Mouse (Mus musculus) forebrain, embryonic 12.5 days (tissue): Measurements from ENCODE around the gene Gm49403. TPM values are rescaled to one million over a fixed set of nuclear protein-coding genes. Genes with fewer than 3 reads are reported as not detected.
"Not testable (repeated sequence)": the region's sequence is repeated elsewhere in the genome, so short reads cannot be mapped to it uniquely, and the experiment has no call there.

Experiments used
- ATAC-seq: fragments of 200-750 bp; cut with Nextera tagmentation; 2 replicates; pipeline ENCODE4 v1.8.0; 2017; ENCODE audit warnings: moderate TSS enrichment; ENCODE audit not compliant: low FRiP score
- H3K27ac ChIP-seq: fragments of 300-500 bp; sonication (generic); 2 replicates; pipeline ENCODE4 v1.5.1; 2016; ENCODE audit warnings: mild to moderate bottlenecking
- H3K27me3 ChIP-seq: fragments of 300-500 bp; sonication (generic); 2 replicates; pipeline ENCODE4 v1.6.1; 2016; ENCODE audit warnings: mild to moderate bottlenecking
- H3K36me3 ChIP-seq: fragments of 300-500 bp; sonication (generic); replicated peaks from 2 replicates; pipeline ENCODE4 v1.6.1; 2016; ENCODE audit warnings: mild to moderate bottlenecking
- H3K4me1 ChIP-seq: fragments of 300-500 bp; sonication (generic); 2 replicates; pipeline ENCODE4 v1.6.1; 2016
- H3K4me2 ChIP-seq: fragments of 300-500 bp; sonication (generic); 2 replicates; pipeline ENCODE4 v1.6.1; 2016; ENCODE audit warnings: mild to moderate bottlenecking, moderate library complexity
- H3K4me3 ChIP-seq: fragments of 300-500 bp; sonication (generic); replicated peaks from 2 replicates; pipeline ENCODE4 v1.5.1; 2016; ENCODE audit warnings: mild to moderate bottlenecking
- H3K9ac ChIP-seq: fragments of 300-500 bp; sonication (generic); 2 replicates; pipeline ENCODE4 v1.6.1; 2016; ENCODE audit warnings: mild to moderate bottlenecking
- H3K9me3 ChIP-seq: fragments of 300-500 bp; sonication (generic); 2 replicates; pipeline ENCODE4 v1.6.1; 2016
- WGBS: fragments of 180-500 bp; shearing (Covaris S2); methylation state at CpG from one replicate; pipeline ENCODE4 v1.1.7; 2016; 5-methylcytosine and 5-hydroxymethylcytosine counted together
- polyA plus RNA-seq: library from polyadenylated mRNA; unstranded; fragments of >200 nt; fragmentation: Nextera tagmentation; extraction: Ambion mirVana; gene quantifications from 2 replicates; pipeline ENCODE4 v1.2.1, GENCODE M21; 2016

Gene Gm49403
- polyA plus RNA-seq, 1 experiment from 2014 or later, result not detected

- no peaks in the 10 kb centered on the region for H3K27me3 ChIP-seq
- H3K4me2 ChIP-seq, result peak within 1 kb of the TSS; percentile 84
- H3K4me1 ChIP-seq, result peaks cover 11% of the 10 kb centered on the region
- peaks cover 17% of the 10 kb centered on the region for H3K36me3 ChIP-seq
- no peaks in the 10 kb centered on the region for H3K9me3 ChIP-seq
- peak; percentile 97 for ATAC-seq
- WGBS, result under 1% methylated on average over 42 of the region's 42 CpGs
- peak within 1 kb of the TSS; percentile 77 for H3K4me3 ChIP-seq
- peak within 1 kb of the TSS; percentile 89 for H3K9ac ChIP-seq
- H3K27ac ChIP-seq, result peak within 1 kb of the TSS; percentile 80
Measured at GRCm38 (mm10) chr19:8880311-8881033, 3.3 kb upstream of the Gm49403 start, which contains the start of gene Uqcc3. TSS of gene Uqcc3 (minus strand) at chr19:8880923.

DNA sequence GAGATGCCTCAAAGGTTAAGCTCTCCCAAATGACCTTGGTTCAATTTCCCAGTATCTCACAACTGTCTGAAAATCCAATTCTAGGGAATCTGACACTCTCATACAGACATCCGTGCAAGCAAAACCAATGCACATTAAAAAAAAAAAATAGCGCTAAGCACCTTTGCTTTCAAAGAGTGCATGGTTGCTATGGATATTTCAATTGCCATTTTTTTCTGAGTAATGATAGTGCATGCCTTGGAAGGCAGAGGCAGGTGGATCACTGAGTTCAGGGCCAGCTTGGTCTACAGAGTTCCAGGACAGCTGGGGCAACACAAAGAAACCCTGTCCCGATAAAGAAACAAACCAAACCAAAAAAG lies 2.7 kb upstream of the Gm49403 start:
- peak overlapping the region; percentile 84 for H3K4me2 ChIP-seq
- H3K4me1 ChIP-seq, result peaks cover 11% of the 10 kb centered on the region
- WGBS, result 24% methylated on average over 3 of the region's 3 CpGs
- peak overlapping the region; percentile 89; the same call in 1 of the 2 replicates for H3K9ac ChIP-seq
- no peaks in the 10 kb centered on the region for H3K27me3 ChIP-seq
- peak overlapping the region; percentile 77 for H3K4me3 ChIP-seq
- H3K9me3 ChIP-seq, result no peaks in the 10 kb centered on the region
- ATAC-seq, result no peak; the same call in 1 of the 2 replicates
- peaks cover 12% of the 10 kb centered on the region for H3K36me3 ChIP-seq
- peak overlapping the region; percentile 80; the same call in 1 of the 2 replicates for H3K27ac ChIP-seq

DNA sequence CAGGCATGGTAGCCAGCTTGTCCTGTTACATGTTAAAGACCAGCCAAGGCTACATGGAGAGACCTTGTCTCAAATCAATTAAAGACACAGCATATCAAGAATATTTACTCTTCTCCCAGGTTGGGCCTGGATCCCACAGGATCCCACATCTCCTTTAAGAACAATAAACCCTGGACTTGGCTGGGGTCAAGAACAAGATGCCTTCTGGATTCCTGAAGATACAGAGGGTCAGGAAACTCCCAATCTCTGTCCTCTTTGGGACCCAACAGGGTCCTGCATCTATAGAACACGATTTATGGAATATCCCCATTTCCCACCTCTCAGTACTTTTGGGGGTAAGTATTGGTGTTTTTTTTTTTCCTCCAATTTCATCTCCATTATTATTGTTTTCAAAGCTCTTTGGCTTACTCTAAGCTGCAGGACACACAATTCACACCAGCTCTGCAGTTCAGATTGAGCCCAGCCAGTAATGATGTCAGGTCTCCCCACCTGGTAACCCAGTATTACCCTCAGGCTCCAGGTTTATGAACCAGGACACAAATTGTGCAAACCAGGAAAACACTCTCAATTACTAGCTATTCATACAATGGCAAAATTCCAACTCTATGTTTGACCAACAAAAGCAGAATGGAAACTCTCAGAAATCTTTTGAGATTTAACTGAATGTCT lies 3.3 kb downstream of the Gm49403 start:
- Histone ChIP-seq H3K4me3 (peak overlapping the region; percentile 63; the same call in 1 of the 2 replicates), H3K4me2 (peak overlapping the region; percentile 74), H3K9ac (peak overlapping the region; percentile 78; the same call in 1 of the 2 replicates), H3K27me3 (no peaks in the 10 kb centered on the region), H3K9me3 (no peaks in the 10 kb centered on the region), H3K4me1 (peaks cover 19% of the 10 kb centered on the region), H3K27ac (peak overlapping the region; percentile 87; the same call in 1 of the 2 replicates), H3K36me3 (peaks cover 13% of the 10 kb centered on the region)
- no peak for ATAC-seq
- WGBS, result 43% methylated on average over 1 of the region's 1 CpGs

- H3K4me1 ChIP-seq, result peaks cover 19% of the 10 kb centered on the region
- H3K4me2 ChIP-seq, result peak overlapping the region; percentile 74
- WGBS, result 16% methylated on average over 19 of the region's 19 CpGs
- ATAC-seq, result no peak
- H3K27me3 ChIP-seq, result no peaks in the 10 kb centered on the region
- H3K36me3 ChIP-seq, result peaks cover 13% of the 10 kb centered on the region
- peak overlapping the region; percentile 87 for H3K27ac ChIP-seq
- no peaks in the 10 kb centered on the region for H3K9me3 ChIP-seq
- H3K9ac ChIP-seq, result peak overlapping the region; percentile 78
- H3K4me3 ChIP-seq, result peak overlapping the region; percentile 63
Measured at GRCm38 (mm10) chr19:8887585-8888463, 4.1 kb downstream of the Gm49403 start.

- Histone ChIP-seq H3K36me3 (peaks cover 13% of the 10 kb centered on the region), H3K27ac (peak within 1 kb of the TSS; percentile 87), H3K4me3 (peak within 1 kb of the TSS; percentile 63), H3K9me3 (no peaks in the 10 kb centered on the region), H3K4me1 (peaks cover 24% of the 10 kb centered on the region), H3K9ac (peak within 1 kb of the TSS; percentile 78), H3K27me3 (no peaks in the 10 kb centered on the region), H3K4me2 (peak within 1 kb of the TSS; percentile 74)
- under 1% methylated on average over 58 of the region's 58 CpGs for WGBS
- ATAC-seq, result peak; percentile 95
Measured at GRCm38 (mm10) chr19:8888511-8889385, 5.0 kb downstream of the Gm49403 start, which contains the start of the genes 1810009A15Rik and Gm49416. TSS of gene 1810009A15Rik (plus strand) at chr19:8888853. TSS of gene Gm49416 (plus strand) at chr19:8888926.

DNA sequence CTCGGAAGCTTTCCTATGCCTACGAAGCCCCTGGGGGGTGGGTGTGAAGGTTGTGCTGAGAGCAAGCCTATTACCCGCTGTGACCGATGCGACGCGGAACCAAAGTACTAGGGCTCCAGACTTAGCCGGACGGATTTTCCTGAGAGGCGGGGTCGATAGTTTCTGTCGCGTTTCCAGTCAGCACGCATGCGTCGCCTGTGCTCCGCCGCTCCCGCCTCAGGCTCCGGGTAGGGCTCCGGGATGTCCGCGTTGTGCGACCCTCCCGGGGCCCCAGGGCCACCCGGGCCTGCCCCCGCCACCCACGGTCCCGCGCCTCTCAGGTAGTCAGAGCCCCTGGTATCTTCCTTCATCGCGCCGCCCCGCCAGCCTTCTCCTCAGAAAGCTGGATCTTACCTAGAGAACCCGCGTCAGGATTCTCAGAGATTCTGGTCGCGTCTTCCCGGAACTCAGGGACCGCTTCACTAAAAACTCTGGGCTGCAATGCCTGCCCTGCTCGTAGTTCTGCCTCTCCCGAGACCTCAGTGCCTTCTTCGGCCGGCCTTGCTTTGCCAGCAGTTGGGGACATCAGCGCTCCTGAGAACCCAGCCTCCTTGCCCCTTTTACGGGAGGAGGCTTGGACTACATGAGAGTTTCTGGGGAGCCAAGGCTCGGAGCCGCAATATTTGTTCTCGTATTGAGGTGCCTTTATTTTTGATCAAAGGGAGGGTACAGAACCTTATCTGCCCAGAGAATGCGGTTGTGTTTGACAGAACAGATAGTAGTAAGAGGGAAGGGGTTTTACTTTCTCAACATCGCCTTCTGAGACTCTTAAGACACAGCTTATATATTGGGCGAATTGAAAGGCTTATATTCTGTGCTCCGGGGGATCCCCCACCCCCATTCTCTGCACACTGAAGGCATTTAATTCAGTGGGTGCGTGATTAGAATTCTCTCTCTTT lies 9.4 kb downstream of the Gm49403 start, which contains the start of gene Ints5:
Gene Ints5, plus strand, starts transcription at position 177 of the 938 bp plus-strand sequence.
- Histone ChIP-seq H3K4me3 (peak within 1 kb of the TSS; percentile 79), H3K36me3 (peaks cover 39% of the 10 kb centered on the region), H3K4me1 (peaks cover 38% of the 10 kb centered on the region), H3K9me3 (no peaks in the 10 kb centered on the region), H3K27ac (peak within 1 kb of the TSS; percentile 82), H3K4me2 (peak within 1 kb of the TSS; percentile 72), H3K27me3 (no peaks in the 10 kb centered on the region), H3K9ac (peak within 1 kb of the TSS; percentile 93)
- ATAC-seq, result peak; percentile 63
- 2% methylated on average over 54 of the region's 54 CpGs for WGBS

- Histone ChIP-seq H3K4me3 (no peak overlapping the region), H3K4me1 (peaks cover 40% of the 10 kb centered on the region), H3K27me3 (no peaks in the 10 kb centered on the region), H3K36me3 (peaks cover 36% of the 10 kb centered on the region), H3K4me2 (no peak overlapping the region), H3K27ac (no peak overlapping the region), H3K9me3 (no peaks in the 10 kb centered on the region), H3K9ac (no peak overlapping the region)
- 89% methylated on average over 9 of the region's 9 CpGs for WGBS
- no peak for ATAC-seq
Measured at GRCm38 (mm10) chr19:8895397-8895960, 11.7 kb downstream of the Gm49403 start.

DNA sequence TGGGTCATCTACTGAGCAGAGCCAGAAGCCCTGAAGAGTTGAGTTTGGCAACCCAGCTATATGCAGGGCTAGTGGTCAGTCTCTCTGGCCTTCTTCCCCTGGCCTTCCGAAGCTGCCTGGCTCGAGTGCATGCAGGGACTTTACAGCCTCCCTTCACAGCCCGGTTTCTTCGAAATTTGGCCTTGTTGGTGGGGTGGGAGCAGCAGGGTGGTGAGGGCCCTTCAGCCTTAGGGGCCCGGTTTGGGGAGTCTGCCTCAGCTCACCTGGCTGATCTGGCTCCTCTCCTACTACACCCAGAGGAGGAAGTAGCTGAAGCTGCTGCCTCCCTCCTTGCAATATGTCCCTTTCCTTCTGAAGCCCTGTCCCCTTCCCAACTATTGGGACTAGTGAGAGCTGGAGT lies 12.5 kb downstream of the Gm49403 start:
- Histone ChIP-seq H3K9ac (0 out of 2 replicates have a peak overlapping the region, but pooled peaks have one; percentile 7), H3K4me1 (peaks cover 43% of the 10 kb centered on the region), H3K36me3 (peaks cover 35% of the 10 kb centered on the region)
- H3K27me3 ChIP-seq, H3K27ac ChIP-seq, H3K4me2 ChIP-seq, H3K9me3 ChIP-seq, ATAC-seq, H3K4me3 ChIP-seq: not testable (repeated sequence)
- WGBS, result 78% methylated on average over 5 of the region's 5 CpGs

DNA sequence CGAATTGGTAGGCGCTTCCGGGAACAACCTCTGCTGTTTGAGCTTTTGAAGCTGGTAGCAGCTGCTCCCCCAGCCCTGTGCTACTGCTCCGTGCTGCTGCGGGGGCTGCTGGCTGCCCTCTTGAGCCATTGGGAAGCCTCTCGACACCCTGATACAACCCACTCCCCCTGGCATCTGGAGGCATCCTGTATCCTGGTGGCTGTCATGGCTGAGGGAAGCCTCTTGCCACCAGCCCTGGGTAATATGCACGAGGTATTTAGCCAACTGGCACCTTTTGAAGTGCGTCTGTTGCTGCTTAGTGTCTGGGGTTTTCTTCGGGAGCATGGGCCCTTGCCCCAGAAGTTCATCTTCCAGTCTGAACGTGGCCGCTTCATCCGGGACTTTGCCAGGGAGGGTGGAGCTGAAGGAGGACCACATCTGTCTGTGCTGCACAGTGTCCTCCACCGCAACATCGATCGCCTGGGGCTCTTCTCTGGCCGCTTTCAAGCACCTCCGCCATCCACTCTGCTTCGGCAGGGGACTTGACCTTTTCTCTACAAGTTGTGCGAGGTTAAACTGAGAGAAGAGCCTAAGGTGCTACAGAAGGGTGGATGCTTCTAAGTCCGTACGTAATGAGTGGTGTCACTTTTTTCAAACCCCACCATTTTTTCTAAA lies 13.6 kb downstream of the Gm49403 start:
- H3K9me3 ChIP-seq, H3K27me3 ChIP-seq: not testable (repeated sequence)
- Histone ChIP-seq H3K27ac (peak overlapping the region; percentile 89), H3K4me2 (peak overlapping the region; percentile 60), H3K4me3 (peak overlapping the region; percentile 94), H3K36me3 (peaks cover 39% of the 10 kb centered on the region), H3K4me1 (peaks cover 43% of the 10 kb centered on the region), H3K9ac (peak overlapping the region; percentile 95)
- ATAC-seq, result peak; percentile 33; the same call in 1 of the 2 replicates
- 27% methylated on average over 21 of the region's 21 CpGs for WGBS
